Mouse (Mus musculus) midbrain, embryonic 15.5 days (tissue): Measurements from ENCODE around the gene Anapc13. TPM values are rescaled to one million over a fixed set of nuclear protein-coding genes. Genes with fewer than 3 reads are reported as not detected.
A peak's percentile ranks its signal among the peaks of the same experiment; 100 is the strongest.

Experiments
- ATAC-seq: fragments of 200-750 bp; cut with Nextera tagmentation; replicated peaks from 2 replicates; pipeline ENCODE4 v1.8.0; 2017; ENCODE audit warnings: moderate TSS enrichment
- H3K27ac ChIP-seq: fragments of 300-500 bp; sonication (generic); 2 replicates; pipeline ENCODE4 v1.5.1; 2015; ENCODE audit warnings: mild to moderate bottlenecking, inconsistent platforms
- H3K27me3 ChIP-seq: fragments of 300-500 bp; sonication (generic); replicated peaks from 2 replicates; pipeline ENCODE4 v1.6.1; 2015; ENCODE audit warnings: inconsistent platforms
- H3K36me3 ChIP-seq: fragments of 300-500 bp; sonication (generic); replicated peaks from 2 replicates; pipeline ENCODE4 v1.6.1; 2015; ENCODE audit warnings: inconsistent platforms
- H3K4me1 ChIP-seq: fragments of 300-500 bp; sonication (generic); 2 replicates; pipeline ENCODE4 v1.6.1; 2015; ENCODE audit warnings: inconsistent platforms
- H3K4me2 ChIP-seq: fragments of 300-500 bp; sonication (generic); 2 replicates; pipeline ENCODE4 v1.6.1; 2015; ENCODE audit warnings: inconsistent platforms, mild to moderate bottlenecking, moderate library complexity
- H3K4me3 ChIP-seq: fragments of 300-500 bp; sonication (generic); 2 replicates; pipeline ENCODE4 v1.5.1; 2015; ENCODE audit warnings: mild to moderate bottlenecking, inconsistent platforms
- H3K9ac ChIP-seq: fragments of 300-500 bp; sonication (generic); 2 replicates; pipeline ENCODE4 v1.6.1; 2015; ENCODE audit warnings: mild to moderate bottlenecking, inconsistent platforms
- H3K9me3 ChIP-seq: fragments of 300-500 bp; sonication (generic); 2 replicates; pipeline ENCODE4 v1.6.1; 2016; ENCODE audit warnings: inconsistent platforms
- WGBS: fragments of 180-500 bp; shearing (Covaris S2); methylation state at CpG from one replicate; pipeline ENCODE4 v1.1.7; 2015; ENCODE audit warnings: mixed read lengths; 5-methylcytosine and 5-hydroxymethylcytosine counted together
- polyA plus RNA-seq: library from polyadenylated mRNA; unstranded; fragments of >200 nt; fragmentation: Nextera tagmentation; extraction: Ambion mirVana; gene quantifications from 2 replicates; pipeline ENCODE4 v1.2.1, GENCODE M21; 2015

Anapc13 gene
- polyA plus RNA-seq, 1 experiment from 2014 or later: 137 TPM

- no peak for ATAC-seq
- H3K27me3 ChIP-seq: no peaks in the 10 kb centered on the region
- no peaks in the 10 kb centered on the region for H3K4me1 ChIP-seq
- no peak overlapping the region for H3K4me2 ChIP-seq
- no peak overlapping the region for H3K27ac ChIP-seq
- H3K9ac ChIP-seq: no peak overlapping the region
- 0 out of 2 replicates have a peak, but pooled peaks cover 4% of the 10 kb centered on the region for H3K36me3 ChIP-seq
- WGBS: 93% methylated on average over 3 of the region's 3 CpGs
- H3K4me3 ChIP-seq: no peak overlapping the region
- no peaks in the 10 kb centered on the region for H3K9me3 ChIP-seq
Measured at GRCm38 (mm10) chr9:102615071-102615470, 11.0 kb upstream of the Anapc13 start.

DNA sequence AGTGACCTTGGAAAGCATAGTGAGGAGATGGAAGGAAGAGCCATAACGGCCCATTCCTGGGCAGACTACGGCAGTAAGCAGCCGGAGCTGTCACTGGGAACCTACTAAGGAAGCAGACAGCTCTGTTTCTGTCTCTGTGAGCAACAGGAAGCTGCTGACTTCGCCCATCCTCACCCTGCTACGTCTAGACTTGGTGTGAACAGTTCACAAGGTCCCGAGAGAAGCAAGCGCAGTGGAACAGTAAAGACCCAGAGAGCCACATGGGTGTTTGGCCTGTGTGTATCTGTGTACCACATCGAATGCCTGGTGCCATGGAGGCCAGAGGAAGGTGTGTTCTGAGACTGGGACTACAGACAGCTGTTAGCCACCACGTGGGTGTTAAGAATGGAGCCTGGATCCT lies 9.8 kb upstream of the Anapc13 start:
- no peak overlapping the region for H3K4me3 ChIP-seq
- no peak for ATAC-seq
- 88% methylated on average over 9 of the region's 9 CpGs for WGBS
- 0 out of 2 replicates have a peak, but pooled peaks cover 4% of the 10 kb centered on the region for H3K36me3 ChIP-seq
- no peak overlapping the region for H3K4me2 ChIP-seq
- H3K9me3 ChIP-seq: no peaks in the 10 kb centered on the region
- no peaks in the 10 kb centered on the region for H3K4me1 ChIP-seq
- no peak overlapping the region for H3K27ac ChIP-seq
- H3K9ac ChIP-seq: no peak overlapping the region
- H3K27me3 ChIP-seq: no peaks in the 10 kb centered on the region

GRCm38 (mm10) chr9:102621385-102621784 lies 4.7 kb upstream of the Anapc13 start:
- ATAC-seq: no peak
- H3K27me3 ChIP-seq: no peaks in the 10 kb centered on the region
- H3K4me3 ChIP-seq: no peak overlapping the region
- H3K4me2 ChIP-seq: no peak overlapping the region
- 0 out of 2 replicates have a peak, but pooled peaks cover 2% of the 10 kb centered on the region for H3K36me3 ChIP-seq
- H3K27ac ChIP-seq: no peak overlapping the region
- H3K4me1 ChIP-seq: peaks cover 13% of the 10 kb centered on the region
- 77% methylated on average over 5 of the region's 5 CpGs for WGBS
- H3K9ac ChIP-seq: no peak overlapping the region
- no peaks in the 10 kb centered on the region for H3K9me3 ChIP-seq

DNA sequence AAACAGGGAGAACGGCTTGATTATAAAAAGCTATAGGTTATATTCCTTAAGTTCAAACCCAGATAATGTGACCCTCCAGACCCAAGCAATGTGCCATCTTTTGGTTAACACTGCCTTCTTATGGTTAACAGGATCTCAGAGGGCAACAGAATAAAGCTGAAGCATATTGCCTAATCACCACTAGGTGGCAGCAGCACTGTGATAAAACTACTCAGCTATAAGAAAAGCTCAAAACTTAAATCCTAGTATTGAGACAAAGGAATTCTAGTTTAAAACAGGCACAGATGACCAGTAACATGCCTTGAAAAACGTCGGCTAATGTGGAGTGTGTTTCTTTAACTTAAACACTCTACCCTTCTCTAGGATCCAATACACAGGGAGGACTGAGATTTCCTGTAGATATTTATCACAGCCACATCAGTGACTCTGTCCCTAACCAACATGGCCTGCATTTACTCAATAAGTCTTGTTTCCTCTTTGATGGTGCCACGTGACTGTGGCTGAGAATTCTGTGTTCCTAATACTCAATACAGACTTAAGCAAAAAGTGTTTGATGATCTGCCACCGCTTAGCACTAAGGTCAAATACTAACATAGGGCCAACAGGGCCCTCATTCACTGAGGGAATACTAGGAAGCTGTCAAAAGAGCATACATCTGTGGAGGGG lies 3.8 kb upstream of the Anapc13 start:
- Histone ChIP-seq H3K9ac (no peak overlapping the region), H3K4me1 (peaks cover 18% of the 10 kb centered on the region), H3K4me2 (no peak overlapping the region), H3K4me3 (no peak overlapping the region), H3K27ac (no peak overlapping the region), H3K27me3 (no peaks in the 10 kb centered on the region), H3K36me3 (no peaks in the 10 kb centered on the region), H3K9me3 (no peaks in the 10 kb centered on the region)
- no peak for ATAC-seq
- WGBS: 39% methylated on average over 5 of the region's 5 CpGs

DNA sequence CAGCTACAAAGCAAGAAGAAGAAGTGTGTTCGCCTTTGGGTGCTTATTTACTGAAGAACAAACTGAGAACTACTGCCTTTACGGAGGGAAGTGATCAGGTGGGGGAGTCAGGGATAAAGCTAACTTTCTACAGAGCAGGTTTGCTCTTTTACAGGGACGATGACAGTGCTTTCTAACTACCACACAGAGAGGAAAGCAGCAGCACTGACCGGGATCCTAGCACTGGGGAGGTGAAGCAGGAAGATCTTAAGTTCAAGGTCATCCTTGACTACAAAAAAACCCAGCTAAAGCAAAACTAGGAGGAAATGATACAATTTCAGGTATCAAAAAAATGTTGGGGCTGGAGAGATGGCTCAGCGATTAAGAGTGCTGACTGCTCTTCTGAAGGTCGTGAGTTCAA lies 3.2 kb upstream of the Anapc13 start:
- Histone ChIP-seq H3K27me3 (no peaks in the 10 kb centered on the region), H3K4me1 (peaks cover 23% of the 10 kb centered on the region), H3K4me2 (no peak overlapping the region), H3K9ac (no peak overlapping the region), H3K4me3 (no peak overlapping the region), H3K9me3 (no peaks in the 10 kb centered on the region), H3K36me3 (no peaks in the 10 kb centered on the region), H3K27ac (no peak overlapping the region)
- WGBS: 87% methylated on average over 6 of the region's 6 CpGs
- ATAC-seq: no peak

GRCm38 (mm10) chr9:102623581-102623980 lies 2.5 kb upstream of the Anapc13 start:
- Histone ChIP-seq H3K4me3 (no peak overlapping the region), H3K27ac (no peak overlapping the region), H3K27me3 (no peaks in the 10 kb centered on the region), H3K36me3 (no peaks in the 10 kb centered on the region), H3K4me1 (peaks cover 24% of the 10 kb centered on the region), H3K4me2 (no peak overlapping the region), H3K9me3 (no peaks in the 10 kb centered on the region), H3K9ac (no peak overlapping the region)
- ATAC-seq: no peak
- WGBS: 81% methylated on average over 7 of the region's 7 CpGs

DNA sequence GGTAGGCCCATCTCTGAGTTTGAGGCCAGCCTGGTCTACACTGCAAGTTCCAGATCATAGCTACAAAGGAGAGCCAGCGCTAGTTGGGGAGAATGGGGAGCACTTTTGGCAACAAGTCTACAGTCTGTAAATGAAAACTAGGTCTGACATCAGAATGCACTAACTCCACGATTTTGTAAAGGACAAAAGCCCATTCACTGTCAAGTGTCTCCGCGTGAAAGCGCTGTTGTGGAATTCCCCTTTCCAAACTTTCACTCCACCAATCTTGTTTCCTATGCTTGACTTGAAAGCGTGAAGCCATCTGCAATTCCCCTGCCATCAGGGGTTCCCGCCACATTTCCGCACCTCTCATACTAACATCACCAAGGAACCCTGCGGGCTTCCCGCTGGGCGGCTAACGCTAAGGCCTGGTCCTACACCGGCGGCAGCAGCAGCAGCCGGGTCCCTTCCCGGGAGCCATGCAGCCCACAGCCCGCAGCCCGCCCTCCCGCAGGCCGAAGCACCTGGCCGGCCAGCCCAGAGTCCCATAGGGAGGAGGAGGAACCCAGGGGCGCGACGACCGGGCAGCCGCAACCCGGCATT lies 604 bp upstream of the Anapc13 start:
- Histone ChIP-seq H3K4me2 (peak overlapping the region; percentile 78), H3K36me3 (no peaks in the 10 kb centered on the region), H3K4me1 (peaks cover 24% of the 10 kb centered on the region), H3K9me3 (no peaks in the 10 kb centered on the region), H3K4me3 (peak overlapping the region; percentile 97), H3K27ac (peak overlapping the region; percentile 98), H3K27me3 (no peaks in the 10 kb centered on the region), H3K9ac (peak overlapping the region; percentile 99)
- WGBS: 1% methylated on average over 26 of the region's 27 CpGs
- peak; percentile 78 for ATAC-seq

- ATAC-seq: 0 out of 2 replicates have a peak, but pooled peaks have one; percentile 3
- peak overlapping the region; percentile 99 for H3K9ac ChIP-seq
- no peaks in the 10 kb centered on the region for H3K36me3 ChIP-seq
- H3K4me2 ChIP-seq: peak overlapping the region; percentile 70
- peak overlapping the region; percentile 98 for H3K27ac ChIP-seq
- H3K9me3 ChIP-seq: no peaks in the 10 kb centered on the region
- H3K4me3 ChIP-seq: peak overlapping the region; percentile 97
- WGBS: 0% methylated on average over 9 of the region's 9 CpGs
- peaks cover 24% of the 10 kb centered on the region for H3K4me1 ChIP-seq
- H3K27me3 ChIP-seq: no peaks in the 10 kb centered on the region
Measured at GRCm38 (mm10) chr9:102626839-102627225, 736 bp downstream of the Anapc13 start.

- no peak for ATAC-seq
- no peaks in the 10 kb centered on the region for H3K27me3 ChIP-seq
- H3K9me3 ChIP-seq: no peaks in the 10 kb centered on the region
- H3K36me3 ChIP-seq: no peaks in the 10 kb centered on the region
- peak overlapping the region; percentile 70 for H3K4me2 ChIP-seq
- H3K9ac ChIP-seq: peak overlapping the region; percentile 99
- WGBS: 91% methylated on average over 7 of the region's 7 CpGs
- peak overlapping the region; percentile 97 for H3K4me3 ChIP-seq
- H3K27ac ChIP-seq: peak overlapping the region; percentile 98; the same call in 1 of the 2 replicates
- peaks cover 24% of the 10 kb centered on the region for H3K4me1 ChIP-seq
Measured at GRCm38 (mm10) chr9:102627442-102627841, 1.3 kb downstream of the Anapc13 start.

GRCm38 (mm10) chr9:102629052-102629451 lies 3.0 kb downstream of the Anapc13 start:
- no peak for ATAC-seq
- Histone ChIP-seq H3K27me3 (no peaks in the 10 kb centered on the region), H3K4me1 (peaks cover 28% of the 10 kb centered on the region), H3K9ac (no peak overlapping the region), H3K36me3 (0 out of 2 replicates have a peak, but pooled peaks cover 5% of the 10 kb centered on the region), H3K4me3 (no peak overlapping the region), H3K4me2 (no peak overlapping the region), H3K27ac (no peak overlapping the region), H3K9me3 (no peaks in the 10 kb centered on the region)
- 78% methylated on average over 7 of the region's 7 CpGs for WGBS

- no peak overlapping the region for H3K4me3 ChIP-seq
- no peak overlapping the region for H3K27ac ChIP-seq
- no peak overlapping the region for H3K4me2 ChIP-seq
- H3K4me1 ChIP-seq: peaks cover 16% of the 10 kb centered on the region
- no peak overlapping the region for H3K9ac ChIP-seq
- H3K36me3 ChIP-seq: 0 out of 2 replicates have a peak, but pooled peaks cover 7% of the 10 kb centered on the region
- H3K27me3 ChIP-seq: no peaks in the 10 kb centered on the region
- WGBS: 63% methylated on average over 2 of the region's 2 CpGs
- ATAC-seq: no peak
- no peaks in the 10 kb centered on the region for H3K9me3 ChIP-seq
Measured at GRCm38 (mm10) chr9:102631589-102632147, 5.6 kb downstream of the Anapc13 start.

GRCm38 (mm10) chr9:102632173-102632572 lies 6.1 kb downstream of the Anapc13 start:
- Histone ChIP-seq H3K4me2 (no peak overlapping the region), H3K27ac (no peak overlapping the region), H3K36me3 (0 out of 2 replicates have a peak, but pooled peaks cover 7% of the 10 kb centered on the region), H3K27me3 (no peaks in the 10 kb centered on the region), H3K4me1 (peaks cover 12% of the 10 kb centered on the region), H3K9ac (no peak overlapping the region), H3K9me3 (no peaks in the 10 kb centered on the region), H3K4me3 (no peak overlapping the region)
- no peak for ATAC-seq
- WGBS: 95% methylated on average over 4 of the region's 4 CpGs
